Mouse (Mus musculus): Measurements from ENCODE around the gene Rasal2. TPM values are rescaled to one million over a fixed set of nuclear protein-coding genes. Genes with fewer than 3 reads are reported as not detected.

Rasal2 gene
- polyA plus RNA-seq, 1 experiment from 2014 or later = 6.9 TPM

GRCm38 (mm10) chr1:157256562-157256961 lies 155.8 kb downstream of the Rasal2 start:
- 0 out of 2 replicates have a peak, but pooled peaks have one; percentile 31 for ATAC-seq (ENCODE audit: low FRiP score, low TSS enrichment)
- Histone ChIP-seq H3K9ac (replicated peaks; ENCODE audit: low read length) (no peak overlapping the region), H3K36me3 (ENCODE audit: insufficient read depth, low read length) (no peaks in the 10 kb centered on the region), H3K27me3 (ENCODE audit: insufficient read depth, low read length) (no peaks in the 10 kb centered on the region), H3K27ac (ENCODE audit: low read length) (no peak overlapping the region), H3K4me2 (replicated peaks; ENCODE audit: low read depth, low read length) (no peak overlapping the region), H3K4me3 (ENCODE audit: low read length) (no peak overlapping the region), H3K9me3 (ENCODE audit: low read length) (no peaks in the 10 kb centered on the region), H3K4me1 (ENCODE audit: insufficient read depth, low read length) (0 out of 2 replicates have a peak, but pooled peaks cover 3% of the 10 kb centered on the region)
- 41% methylated on average over 4 of the region's 4 CpGs for WGBS

- H3K9me3 ChIP-seq (ENCODE audit: low read length) = no peaks in the 10 kb centered on the region
- H3K4me3 ChIP-seq (ENCODE audit: low read length) = no peak overlapping the region
- no peak for ATAC-seq (ENCODE audit: low FRiP score, low TSS enrichment)
Measured at GRCm38 (mm10) chr1:157255776-157256175, 156.6 kb downstream of the Rasal2 start.

GRCm38 (mm10) chr1:157253600-157254490 lies 158.6 kb downstream of the Rasal2 start:
- Histone ChIP-seq H3K27me3 (ENCODE audit: insufficient read depth, low read length) (no peaks in the 10 kb centered on the region), H3K36me3 (ENCODE audit: insufficient read depth, low read length) (no peaks in the 10 kb centered on the region), H3K9me3 (ENCODE audit: low read length) (no peaks in the 10 kb centered on the region), H3K27ac (ENCODE audit: low read length) (peak overlapping the region; percentile 20; the same call in 1 of the 2 replicates), H3K4me2 (replicated peaks; ENCODE audit: low read depth, low read length) (peak overlapping the region; percentile 6; the same call in 1 of the 2 replicates), H3K9ac (replicated peaks; ENCODE audit: low read length) (no peak overlapping the region), H3K4me3 (ENCODE audit: low read length) (no peak overlapping the region), H3K4me1 (ENCODE audit: insufficient read depth, low read length) (0 out of 2 replicates have a peak, but pooled peaks cover 3% of the 10 kb centered on the region)
- no peak; the same call in 1 of the 2 replicates for ATAC-seq (ENCODE audit: low FRiP score, low TSS enrichment)
- WGBS = 53% methylated on average over 9 of the region's 9 CpGs

More at GRCm38 (mm10) chr1:157255776-157256175, 156.6 kb downstream of the Rasal2 start:
- H3K36me3 ChIP-seq (ENCODE audit: insufficient read depth, low read length) = no peaks in the 10 kb centered on the region
- no peaks in the 10 kb centered on the region for H3K27me3 ChIP-seq (ENCODE audit: insufficient read depth, low read length)
- H3K4me2 ChIP-seq (replicated peaks; ENCODE audit: low read depth, low read length) = no peak overlapping the region
- 85% methylated on average over 1 of the region's 1 CpGs for WGBS
- no peak overlapping the region for H3K9ac ChIP-seq (replicated peaks; ENCODE audit: low read length)
- H3K4me1 ChIP-seq (ENCODE audit: insufficient read depth, low read length) = 0 out of 2 replicates have a peak, but pooled peaks cover 3% of the 10 kb centered on the region
- no peak overlapping the region for H3K27ac ChIP-seq (ENCODE audit: low read length)

- H3K9me3 ChIP-seq (ENCODE audit: low read length) = no peaks in the 10 kb centered on the region
- no peak overlapping the region for H3K4me2 ChIP-seq (replicated peaks; ENCODE audit: low read depth, low read length)
- no peaks in the 10 kb centered on the region for H3K36me3 ChIP-seq (ENCODE audit: insufficient read depth, low read length)
- no peak for ATAC-seq (ENCODE audit: low FRiP score, low TSS enrichment)
- no peak overlapping the region for H3K27ac ChIP-seq (ENCODE audit: low read length)
- no peak overlapping the region for H3K4me3 ChIP-seq (ENCODE audit: low read length)
- no peak overlapping the region for H3K9ac ChIP-seq (replicated peaks; ENCODE audit: low read length)
- 86% methylated on average over 3 of the region's 3 CpGs for WGBS
- H3K4me1 ChIP-seq (ENCODE audit: insufficient read depth, low read length) = no peaks in the 10 kb centered on the region
- H3K27me3 ChIP-seq (ENCODE audit: insufficient read depth, low read length) = no peaks in the 10 kb centered on the region
Measured at GRCm38 (mm10) chr1:157248112-157248511, 164.3 kb downstream of the Rasal2 start.

- Histone ChIP-seq H3K4me2 (replicated peaks; ENCODE audit: low read depth, low read length) (no peak overlapping the region), H3K27ac (ENCODE audit: low read length) (no peak overlapping the region), H3K27me3 (ENCODE audit: insufficient read depth, low read length) (no peaks in the 10 kb centered on the region), H3K4me3 (ENCODE audit: low read length) (no peak overlapping the region), H3K9ac (replicated peaks; ENCODE audit: low read length) (no peak overlapping the region), H3K36me3 (ENCODE audit: insufficient read depth, low read length) (no peaks in the 10 kb centered on the region), H3K9me3 (ENCODE audit: low read length) (no peaks in the 10 kb centered on the region), H3K4me1 (ENCODE audit: insufficient read depth, low read length) (no peaks in the 10 kb centered on the region)
- WGBS = 80% methylated on average over 3 of the region's 3 CpGs
- ATAC-seq (ENCODE audit: low FRiP score, low TSS enrichment) = no peak
Measured at GRCm38 (mm10) chr1:157247341-157247740, 165.1 kb downstream of the Rasal2 start.

GRCm38 (mm10) chr1:157246779-157247178 lies 165.6 kb downstream of the Rasal2 start:
- Histone ChIP-seq H3K9ac (replicated peaks; ENCODE audit: low read length) (no peak overlapping the region), H3K27ac (ENCODE audit: low read length) (no peak overlapping the region), H3K4me2 (replicated peaks; ENCODE audit: low read depth, low read length) (no peak overlapping the region), H3K36me3 (ENCODE audit: insufficient read depth, low read length) (no peaks in the 10 kb centered on the region), H3K4me1 (ENCODE audit: insufficient read depth, low read length) (no peaks in the 10 kb centered on the region), H3K4me3 (ENCODE audit: low read length) (no peak overlapping the region), H3K27me3 (ENCODE audit: insufficient read depth, low read length) (no peaks in the 10 kb centered on the region), H3K9me3 (ENCODE audit: low read length) (no peaks in the 10 kb centered on the region)
- ATAC-seq (ENCODE audit: low FRiP score, low TSS enrichment) = no peak
- 77% methylated on average over 1 of the region's 1 CpGs for WGBS

GRCm38 (mm10) chr1:157244453-157244790 lies 168.0 kb downstream of the Rasal2 start:
- no peaks in the 10 kb centered on the region for H3K9me3 ChIP-seq (ENCODE audit: low read length)
- H3K4me3 ChIP-seq (ENCODE audit: low read length) = no peak overlapping the region
- no peak for ATAC-seq (ENCODE audit: low FRiP score, low TSS enrichment)
- no peaks in the 10 kb centered on the region for H3K4me1 ChIP-seq (ENCODE audit: insufficient read depth, low read length)
- no peaks in the 10 kb centered on the region for H3K36me3 ChIP-seq (ENCODE audit: insufficient read depth, low read length)
- no peak overlapping the region for H3K4me2 ChIP-seq (replicated peaks; ENCODE audit: low read depth, low read length)
- H3K27ac ChIP-seq (ENCODE audit: low read length) = no peak overlapping the region
- no peak overlapping the region for H3K9ac ChIP-seq (replicated peaks; ENCODE audit: low read length)
- H3K27me3 ChIP-seq (ENCODE audit: insufficient read depth, low read length) = no peaks in the 10 kb centered on the region
- 53% methylated on average over 5 of the region's 5 CpGs for WGBS

- Histone ChIP-seq H3K4me3 (ENCODE audit: low read length) (no peak overlapping the region), H3K36me3 (ENCODE audit: insufficient read depth, low read length) (no peaks in the 10 kb centered on the region), H3K27me3 (ENCODE audit: insufficient read depth, low read length) (no peaks in the 10 kb centered on the region), H3K27ac (ENCODE audit: low read length) (no peak overlapping the region), H3K4me1 (ENCODE audit: insufficient read depth, low read length) (no peaks in the 10 kb centered on the region), H3K9me3 (ENCODE audit: low read length) (no peaks in the 10 kb centered on the region), H3K9ac (replicated peaks; ENCODE audit: low read length) (no peak overlapping the region), H3K4me2 (replicated peaks; ENCODE audit: low read depth, low read length) (no peak overlapping the region)
- ATAC-seq (ENCODE audit: low FRiP score, low TSS enrichment) = no peak
- WGBS = 46% methylated on average over 7 of the region's 7 CpGs
Measured at GRCm38 (mm10) chr1:157243576-157244452, 168.6 kb downstream of the Rasal2 start.

GRCm38 (mm10) chr1:157239687-157240086 lies 172.7 kb downstream of the Rasal2 start:
- H3K27ac ChIP-seq (ENCODE audit: low read length) = no peak overlapping the region
- H3K9me3 ChIP-seq (ENCODE audit: low read length) = no peaks in the 10 kb centered on the region
- H3K36me3 ChIP-seq (ENCODE audit: insufficient read depth, low read length) = no peaks in the 10 kb centered on the region
- no peaks in the 10 kb centered on the region for H3K27me3 ChIP-seq (ENCODE audit: insufficient read depth, low read length)
- WGBS = 90% methylated on average over 1 of the region's 1 CpGs
- no peak for ATAC-seq (ENCODE audit: low FRiP score, low TSS enrichment)
- no peak overlapping the region for H3K9ac ChIP-seq (replicated peaks; ENCODE audit: low read length)
- H3K4me3 ChIP-seq (ENCODE audit: low read length) = no peak overlapping the region
- no peaks in the 10 kb centered on the region for H3K4me1 ChIP-seq (ENCODE audit: insufficient read depth, low read length)
- H3K4me2 ChIP-seq (replicated peaks; ENCODE audit: low read depth, low read length) = no peak overlapping the region

Data from kidney, embryonic 16.5 days (tissue).